Mouse (Mus musculus): ENCODE data around the gene Actr2. TPM values are rescaled to one million over a fixed set of nuclear protein-coding genes. Genes with fewer than 3 reads are reported as not detected.
"Not testable (repeated sequence)": the region's sequence is repeated elsewhere in the genome, so short reads cannot be mapped to it uniquely, and the experiment has no call there.

The Actr2 gene
- polyA plus RNA-seq, 1 experiment, result 130 TPM

DNA sequence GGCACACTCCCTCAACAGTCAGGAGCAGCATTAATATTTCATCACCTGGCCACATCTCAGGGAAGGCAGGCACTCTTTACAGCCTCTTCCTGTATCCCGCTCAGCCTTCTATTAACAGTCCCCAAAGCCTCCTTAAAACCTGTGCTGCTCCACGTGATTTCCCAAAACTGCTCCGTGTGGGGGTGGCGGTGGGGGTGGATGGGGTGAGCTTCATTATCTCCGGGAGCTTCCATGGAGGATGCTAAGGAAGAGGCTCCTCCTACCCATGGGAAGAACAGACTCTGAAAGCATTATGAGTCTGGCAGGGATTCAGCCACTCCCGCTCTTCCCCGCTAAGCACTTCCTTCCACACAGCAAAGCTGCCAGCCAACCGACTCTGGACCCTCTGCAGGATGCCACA, 74.0 kb downstream of the Actr2 start:
- peaks cover 26% of the 10 kb centered on the region for H3K4me1 ChIP-seq (ENCODE audit: control insufficient read depth, insufficient read depth, low read length)
- no peak; the same call in 1 of the 2 replicates for TF ChIP-seq POLR2A (IDR thresholded peaks at IDR 0.05; ENCODE audit: extremely low read depth, insufficient read depth, low read length)
- TF ChIP-seq CTCF (IDR thresholded peaks at IDR 0.05; ENCODE audit: extremely low read depth, insufficient read depth, low read length), result no peak
- peak overlapping the region; percentile 59 for H3K27ac ChIP-seq (ENCODE audit: insufficient read depth, low read length)
- H3K4me3 ChIP-seq (ENCODE audit: insufficient read depth, low read length), result no peak overlapping the region

DNA sequence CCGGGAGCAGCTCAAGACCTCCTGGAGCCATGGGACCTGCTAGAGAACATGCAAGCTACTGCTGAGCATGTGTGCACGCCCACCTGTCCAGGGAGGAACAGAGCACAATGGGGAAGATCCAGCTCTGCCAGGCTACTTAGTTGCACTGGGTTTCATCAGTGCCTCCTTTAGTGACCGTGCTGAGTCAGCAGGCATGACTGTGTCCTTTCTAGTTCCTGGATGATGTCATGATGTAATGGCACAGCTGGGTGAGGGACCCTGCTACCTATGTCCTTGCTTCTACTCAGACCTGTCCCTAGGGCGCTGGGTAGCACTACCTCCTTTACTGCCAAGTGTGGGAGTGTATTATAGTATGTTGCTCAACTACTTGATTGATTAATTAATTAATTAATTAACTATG, 75.0 kb downstream of the Actr2 start:
- peak overlapping the region; percentile 46; the same call in 1 of the 2 replicates for H3K27ac ChIP-seq (ENCODE audit: insufficient read depth, low read length)
- no peak for TF ChIP-seq CTCF (IDR thresholded peaks at IDR 0.05; ENCODE audit: extremely low read depth, insufficient read depth, low read length)
- no peak for TF ChIP-seq POLR2A (IDR thresholded peaks at IDR 0.05; ENCODE audit: extremely low read depth, insufficient read depth, low read length)

DNA sequence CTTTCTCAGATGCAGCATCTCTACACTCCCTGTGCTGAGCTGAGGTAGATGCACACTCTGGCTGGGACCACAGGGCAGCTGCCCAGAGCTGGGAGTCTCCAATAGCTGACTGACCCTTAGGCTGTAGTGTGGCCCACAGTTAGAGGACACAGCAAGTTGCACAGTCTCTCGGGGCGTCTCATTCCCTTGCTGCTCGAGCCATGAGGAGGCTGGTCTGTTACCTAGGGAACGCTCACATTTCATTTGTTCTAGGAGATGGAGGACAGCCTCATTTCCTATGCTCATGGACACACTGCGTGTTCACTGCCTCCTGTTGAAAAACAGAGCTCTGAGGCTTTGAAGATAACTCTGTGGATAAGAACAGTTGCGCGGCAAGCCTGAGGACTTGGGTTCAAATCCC, 76.7 kb downstream of the Actr2 start:
- TF ChIP-seq POLR2A (IDR thresholded peaks at IDR 0.05; ENCODE audit: extremely low read depth, insufficient read depth, low read length) (no peak), CTCF (IDR thresholded peaks at IDR 0.05; ENCODE audit: extremely low read depth, insufficient read depth, low read length) (no peak)
- no peak overlapping the region for H3K4me3 ChIP-seq (ENCODE audit: insufficient read depth, low read length)
- peaks cover 21% of the 10 kb centered on the region for H3K4me1 ChIP-seq (ENCODE audit: control insufficient read depth, insufficient read depth, low read length)
- H3K27ac ChIP-seq (ENCODE audit: insufficient read depth, low read length), result peak overlapping the region; percentile 95

More for the DNA sequence above, 75.0 kb downstream of the Actr2 start:
- H3K4me1 ChIP-seq (ENCODE audit: control insufficient read depth, insufficient read depth, low read length), result peaks cover 27% of the 10 kb centered on the region
- no peak overlapping the region for H3K4me3 ChIP-seq (ENCODE audit: insufficient read depth, low read length)

DNA sequence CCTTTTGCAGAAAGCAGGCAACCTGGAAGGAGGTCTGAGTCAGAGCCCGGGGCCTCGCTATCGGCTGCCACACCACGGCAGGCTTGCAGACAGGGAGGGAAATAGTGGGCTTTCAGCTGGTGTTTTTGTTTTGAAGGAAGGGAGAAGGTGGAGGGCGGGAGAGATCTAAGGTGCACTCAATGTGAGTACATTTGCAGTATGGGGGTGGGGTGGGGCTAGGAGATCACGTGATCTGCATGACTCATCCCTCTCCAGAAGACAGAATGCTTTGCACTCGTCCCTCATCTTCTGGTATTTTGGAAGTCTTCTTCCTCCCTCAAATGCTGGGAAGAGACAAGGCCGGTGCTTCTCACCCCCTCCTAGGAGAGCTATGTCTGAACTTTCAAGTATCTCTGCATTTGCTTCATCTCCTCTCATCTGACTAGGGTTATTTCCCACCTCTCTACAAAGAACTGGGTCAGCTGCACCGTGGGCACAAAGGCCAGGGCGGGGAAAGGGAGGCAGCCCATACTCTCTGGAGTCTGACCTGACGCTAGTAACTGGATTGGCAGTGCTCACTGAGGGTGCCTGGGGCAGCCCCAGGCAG, 77.3 kb downstream of the Actr2 start:
- no peak for TF ChIP-seq POLR2A (IDR thresholded peaks at IDR 0.05; ENCODE audit: extremely low read depth, insufficient read depth, low read length)
- no peak for TF ChIP-seq CTCF (IDR thresholded peaks at IDR 0.05; ENCODE audit: extremely low read depth, insufficient read depth, low read length)
- Histone ChIP-seq H3K27ac (ENCODE audit: insufficient read depth, low read length) (peak overlapping the region; percentile 95), H3K4me3 (ENCODE audit: insufficient read depth, low read length) (no peak overlapping the region), H3K4me1 (ENCODE audit: control insufficient read depth, insufficient read depth, low read length) (peaks cover 20% of the 10 kb centered on the region)

DNA sequence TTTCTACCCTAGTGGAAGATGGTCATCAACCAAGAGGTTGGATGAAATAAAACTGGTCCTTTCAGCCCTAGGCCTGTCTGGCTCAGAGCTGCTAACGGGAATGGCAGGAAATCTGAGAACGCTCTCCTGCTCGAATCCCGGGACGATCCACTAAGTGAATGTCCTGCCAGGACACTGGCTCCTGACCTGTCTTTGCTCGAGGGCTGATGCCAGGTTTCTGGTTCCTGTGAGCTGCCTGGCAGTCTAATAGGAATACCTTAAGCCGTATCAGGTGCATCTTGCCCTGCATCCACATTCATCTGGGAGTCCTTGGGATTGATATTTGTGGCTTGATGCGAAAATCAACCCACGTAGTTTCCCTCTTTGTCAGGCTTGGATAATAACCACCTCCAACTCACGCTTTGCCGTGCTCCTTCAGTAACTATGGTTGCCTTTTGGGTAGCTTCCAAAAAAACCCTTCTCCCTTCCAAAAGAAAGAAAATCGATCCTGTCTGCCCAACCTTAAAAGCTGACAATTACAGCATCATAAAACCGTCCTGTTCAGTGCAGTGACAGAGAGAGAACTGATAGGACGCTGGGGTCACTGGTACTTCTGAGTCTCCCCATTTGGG, 78.3 kb downstream of the Actr2 start:
- H3K27ac ChIP-seq (ENCODE audit: insufficient read depth, low read length), result peak overlapping the region; percentile 49
- peaks cover 18% of the 10 kb centered on the region for H3K4me1 ChIP-seq (ENCODE audit: control insufficient read depth, insufficient read depth, low read length)
- no peak overlapping the region for H3K4me3 ChIP-seq (ENCODE audit: insufficient read depth, low read length)
- TF ChIP-seq CTCF (IDR thresholded peaks at IDR 0.05; ENCODE audit: extremely low read depth, insufficient read depth, low read length), result no peak
- no peak for TF ChIP-seq POLR2A (IDR thresholded peaks at IDR 0.05; ENCODE audit: extremely low read depth, insufficient read depth, low read length)

DNA sequence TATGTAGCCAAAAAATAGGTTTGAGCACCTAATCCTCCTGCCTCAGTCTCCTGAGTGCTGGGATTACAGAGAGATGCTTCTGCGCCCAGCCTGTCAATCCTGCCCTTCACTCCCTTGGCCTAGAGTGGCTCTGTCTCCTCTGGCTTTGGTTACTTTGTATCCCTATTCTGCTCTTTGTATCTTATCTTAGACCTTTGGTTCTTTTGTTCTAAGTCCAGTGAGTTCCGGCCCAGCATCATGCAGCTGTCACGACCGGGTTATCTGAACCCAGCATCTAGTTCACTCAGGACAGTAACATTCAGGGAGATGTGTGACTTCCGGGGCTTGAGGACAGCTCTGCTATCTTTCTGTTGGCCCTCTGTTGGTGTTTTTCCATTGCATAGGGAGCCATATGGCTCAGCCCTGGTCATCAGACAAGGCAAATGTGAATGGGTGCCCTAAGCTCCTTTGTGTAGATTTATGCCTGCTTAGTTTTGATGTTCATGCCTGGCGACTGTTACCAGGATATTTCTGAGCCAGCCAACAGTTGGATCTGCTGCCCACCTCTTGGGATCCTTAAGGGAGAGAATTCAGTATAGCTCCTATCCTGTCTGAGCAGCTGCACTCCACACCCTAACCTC, 79.1 kb downstream of the Actr2 start:
- TF ChIP-seq POLR2A (IDR thresholded peaks at IDR 0.05; ENCODE audit: extremely low read depth, insufficient read depth, low read length), result no peak
- TF ChIP-seq CTCF (IDR thresholded peaks at IDR 0.05; ENCODE audit: extremely low read depth, insufficient read depth, low read length), result no peak
- Histone ChIP-seq H3K27ac (ENCODE audit: insufficient read depth, low read length) (peak overlapping the region; percentile 49; the same call in 1 of the 2 replicates), H3K4me1 (ENCODE audit: control insufficient read depth, insufficient read depth, low read length) (peaks cover 18% of the 10 kb centered on the region), H3K4me3 (ENCODE audit: insufficient read depth, low read length) (no peak overlapping the region)

DNA sequence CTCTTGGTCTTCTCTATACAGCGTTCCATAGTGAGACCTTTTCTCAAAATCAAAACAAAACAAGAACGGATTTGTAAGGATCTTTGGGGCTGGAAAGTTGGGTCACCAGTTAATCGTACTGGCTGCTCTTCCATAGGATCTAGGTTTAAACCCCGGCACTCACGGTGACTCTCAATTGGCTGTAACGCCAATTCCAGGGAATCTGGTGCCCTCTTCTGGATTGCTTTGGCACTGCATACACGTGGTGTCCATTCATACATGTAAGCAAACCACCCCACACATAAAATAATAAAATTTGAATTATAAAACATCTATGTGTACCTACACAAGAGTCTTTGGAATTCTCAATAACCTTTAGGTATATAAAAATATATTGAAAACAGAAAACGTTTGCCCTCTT, 81.2 kb downstream of the Actr2 start:
- H3K27ac ChIP-seq (ENCODE audit: insufficient read depth, low read length), result no peak overlapping the region
- no peak overlapping the region for H3K4me3 ChIP-seq (ENCODE audit: insufficient read depth, low read length)
- H3K4me1 ChIP-seq (ENCODE audit: control insufficient read depth, insufficient read depth, low read length), result peaks cover 14% of the 10 kb centered on the region
- TF ChIP-seq POLR2A (IDR thresholded peaks at IDR 0.05; ENCODE audit: extremely low read depth, insufficient read depth, low read length) (no peak), CTCF (IDR thresholded peaks at IDR 0.05; ENCODE audit: extremely low read depth, insufficient read depth, low read length) (peak; percentile 60)

DNA sequence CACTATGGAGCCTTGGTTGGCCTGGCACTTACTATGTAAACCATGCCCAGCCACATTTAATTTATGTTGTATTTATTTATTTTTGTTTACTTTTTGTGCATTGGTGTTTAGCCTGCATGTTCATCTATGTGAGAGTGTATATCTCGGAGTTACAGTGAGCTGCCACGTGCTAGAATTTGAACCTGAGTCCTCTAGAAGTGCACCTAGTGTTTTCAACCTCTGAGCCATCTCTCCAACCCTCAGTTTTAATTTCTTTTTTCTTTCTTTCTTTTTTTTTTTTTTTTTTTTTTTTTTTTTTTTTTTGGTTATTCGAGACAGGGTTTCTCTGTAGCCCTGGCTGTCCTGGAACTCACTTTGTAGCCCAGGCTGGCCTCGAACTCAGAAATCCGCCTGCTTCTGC, 81.7 kb downstream of the Actr2 start:
- H3K4me1 ChIP-seq (ENCODE audit: control insufficient read depth, insufficient read depth, low read length), result peaks cover 14% of the 10 kb centered on the region

DNA sequence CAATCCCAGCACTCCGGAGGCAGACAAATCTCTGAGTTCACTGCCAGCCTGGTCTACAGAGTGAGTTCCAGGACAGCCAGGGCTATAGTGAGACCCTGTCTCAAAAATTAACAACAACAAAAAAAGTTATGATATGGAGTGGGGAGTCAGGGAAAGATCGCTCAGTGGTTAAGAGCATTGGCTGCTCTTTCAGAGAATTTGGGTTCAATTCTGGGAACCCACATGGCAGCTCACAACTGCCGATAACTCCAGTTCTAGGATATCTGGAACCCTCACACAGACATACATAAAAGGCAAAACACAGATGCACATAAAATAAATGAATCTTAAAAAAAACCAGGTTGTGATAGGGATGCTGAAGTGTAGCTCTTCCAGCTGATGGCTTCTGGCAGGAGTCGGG, 83.7 kb downstream of the Actr2 start:
- no peak for TF ChIP-seq CTCF (IDR thresholded peaks at IDR 0.05; ENCODE audit: extremely low read depth, insufficient read depth, low read length)
- TF ChIP-seq POLR2A (IDR thresholded peaks at IDR 0.05; ENCODE audit: extremely low read depth, insufficient read depth, low read length), result no peak
- peaks cover 3% of the 10 kb centered on the region for H3K4me1 ChIP-seq (ENCODE audit: control insufficient read depth, insufficient read depth, low read length)
- no peak overlapping the region for H3K4me3 ChIP-seq (ENCODE audit: insufficient read depth, low read length)
- no peak overlapping the region for H3K27ac ChIP-seq (ENCODE audit: insufficient read depth, low read length)

More for the DNA sequence above, 81.7 kb downstream of the Actr2 start:
- H3K4me3 ChIP-seq (ENCODE audit: insufficient read depth, low read length); H3K27ac ChIP-seq (ENCODE audit: insufficient read depth, low read length): not testable (repeated sequence)

DNA sequence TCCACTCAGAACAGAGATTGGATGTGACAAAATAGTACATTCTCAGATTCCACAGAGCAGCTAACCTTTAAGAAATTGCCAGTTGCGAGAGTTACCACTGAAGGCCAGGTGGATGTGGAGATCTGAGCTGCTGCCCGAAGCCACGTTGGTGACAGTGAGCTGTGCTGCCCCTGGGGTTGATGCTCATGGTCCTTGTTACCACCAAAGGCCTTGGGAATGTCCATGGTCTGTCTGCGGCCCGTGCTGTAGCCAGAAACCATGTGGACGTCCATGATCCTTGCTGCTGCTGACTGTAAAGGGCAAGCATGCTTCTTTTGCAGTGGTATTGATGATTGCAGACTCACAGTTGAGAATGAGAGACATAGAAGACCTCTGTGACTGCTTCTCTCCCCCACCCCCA, 84.3 kb downstream of the Actr2 start:
- TF ChIP-seq POLR2A (IDR thresholded peaks at IDR 0.05; ENCODE audit: extremely low read depth, insufficient read depth, low read length), result no peak
- TF ChIP-seq CTCF (IDR thresholded peaks at IDR 0.05; ENCODE audit: extremely low read depth, insufficient read depth, low read length), result no peak
- Histone ChIP-seq H3K4me1 (ENCODE audit: control insufficient read depth, insufficient read depth, low read length) (no peaks in the 10 kb centered on the region), H3K27ac (ENCODE audit: insufficient read depth, low read length) (no peak overlapping the region)

More for the DNA sequence above, 84.3 kb downstream of the Actr2 start:
- H3K4me3 ChIP-seq (ENCODE audit: insufficient read depth, low read length), result no peak overlapping the region

All from cortical plate, adult 2 months (tissue).